Mouse (Mus musculus) frontal cortex, adult (tissue): Measurements from ENCODE around the gene Vgll4.
A peak's percentile ranks its signal among the peaks of the same experiment; 100 is the strongest.
"Not testable (repeated sequence)": the region's sequence is repeated elsewhere in the genome, so short reads cannot be mapped to it uniquely, and the experiment has no call there.

ENCODE experiments used
- ATAC-seq: cut with Nextera tagmentation; 2 replicates; pipeline ENCODE4 v1.9.2; 2017; ENCODE audit warnings: mild to moderate bottlenecking, moderate library complexity, mixed read lengths; ENCODE audit not compliant: low TSS enrichment

Gene Vgll4

GRCm38 (mm10) chr6:114936941-114937313 is 32.9 kb downstream of the Vgll4 start:
- ATAC-seq, result no peak

GRCm38 (mm10) chr6:114936297-114936940 is 33.4 kb downstream of the Vgll4 start:
- ATAC-seq, result peak; percentile 42

- ATAC-seq, result no peak
Measured at GRCm38 (mm10) chr6:114935362-114935761, 34.4 kb downstream of the Vgll4 start.

GRCm38 (mm10) chr6:114934045-114934444 is 35.7 kb downstream of the Vgll4 start:
- ATAC-seq, result no peak

- ATAC-seq, result no peak
Measured at GRCm38 (mm10) chr6:114932991-114933392, 36.8 kb downstream of the Vgll4 start.

- ATAC-seq, result no peak
Measured at GRCm38 (mm10) chr6:114932116-114932500, 37.7 kb downstream of the Vgll4 start.

- no peak; the same call in 1 of the 2 replicates for ATAC-seq
Measured at GRCm38 (mm10) chr6:114931212-114932115, 38.3 kb downstream of the Vgll4 start.

GRCm38 (mm10) chr6:114930646-114931045 is 39.1 kb downstream of the Vgll4 start:
- ATAC-seq, result no peak

- ATAC-seq, result no peak
Measured at GRCm38 (mm10) chr6:114930038-114930591, 39.7 kb downstream of the Vgll4 start.

- peak; percentile 24 for ATAC-seq
Measured at GRCm38 (mm10) chr6:114929346-114929745, 40.4 kb downstream of the Vgll4 start.

- ATAC-seq, result peak; percentile 60
Measured at GRCm38 (mm10) chr6:114928462-114928861, 41.3 kb downstream of the Vgll4 start.

GRCm38 (mm10) chr6:114927400-114927799 is 42.4 kb downstream of the Vgll4 start:
- ATAC-seq, result no peak

- no peak for ATAC-seq
Measured at GRCm38 (mm10) chr6:114926369-114927157, 43.2 kb downstream of the Vgll4 start.

- no peak for ATAC-seq
Measured at GRCm38 (mm10) chr6:114925196-114925595, 44.6 kb downstream of the Vgll4 start.

- ATAC-seq, result not testable (repeated sequence)
Measured at GRCm38 (mm10) chr6:114922355-114923096, 47.3 kb downstream of the Vgll4 start.

- peak; percentile 89 for ATAC-seq
Measured at GRCm38 (mm10) chr6:114921632-114922354, 48.0 kb downstream of the Vgll4 start.

GRCm38 (mm10) chr6:114920523-114921445 is 49.0 kb downstream of the Vgll4 start:
- no peak for ATAC-seq

- ATAC-seq, result no peak
Measured at GRCm38 (mm10) chr6:114919670-114920313, 50.0 kb downstream of the Vgll4 start.

GRCm38 (mm10) chr6:114918994-114919393 is 50.8 kb downstream of the Vgll4 start:
- ATAC-seq, result no peak
